Mouse (Mus musculus) erythroid progenitor cell, adult 5-6 weeks (primary cell): ENCODE measurements around the gene Galnt2. TPM values are rescaled to one million over a fixed set of nuclear protein-coding genes. Genes with fewer than 3 reads are reported as not detected.

Experiments
- ATAC-seq: replicated peaks from 2 replicates; pipeline ENCODE4 v1.8.0; 2016; ENCODE audit warnings: moderate number of reproducible peaks, mild to moderate bottlenecking, moderate TSS enrichment, inconsistent platforms; ENCODE audit not compliant: poor library complexity, low FRiP score, severe bottlenecking
- total RNA-seq, 2 experiments: library from RNA; stranded (forward) in 1 of 2; stranded (reverse) in 1 of 2; fragments of 150-400 nt in 1 of 2; fragments of 186-747, 209-891 nt in 1 of 2; gene quantifications; 2 replicates each; pipeline versions ENCODE4 v1.2.3 to v1.2.4; 2015 to 2017; ENCODE audit warnings: low replicate concordance in 2 of 2

Gene Galnt2
- total RNA-seq, 2 experiments from 2014 or later: 15.5 TPM; not detected in 1

DNA sequence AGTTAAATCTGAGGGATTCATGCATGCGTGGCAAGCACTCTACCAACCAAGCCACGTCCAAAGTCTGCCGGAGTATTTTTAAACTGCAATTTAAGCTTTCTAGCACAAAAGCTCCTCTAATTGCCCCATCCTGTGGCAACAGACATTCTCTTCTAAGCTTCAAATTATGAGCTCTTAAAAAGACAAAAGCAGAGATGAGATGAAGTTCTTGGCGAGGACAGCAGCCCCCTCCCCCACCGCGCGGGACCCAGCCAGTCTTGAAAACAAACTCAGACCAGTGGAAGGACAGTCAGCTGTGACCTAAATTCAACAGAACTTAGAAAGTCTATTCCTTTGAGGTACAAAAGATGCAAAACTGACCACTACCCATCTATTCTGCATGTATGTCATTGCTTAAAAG lies 160.0 kb downstream of the Galnt2 start:
- no peak for ATAC-seq

DNA sequence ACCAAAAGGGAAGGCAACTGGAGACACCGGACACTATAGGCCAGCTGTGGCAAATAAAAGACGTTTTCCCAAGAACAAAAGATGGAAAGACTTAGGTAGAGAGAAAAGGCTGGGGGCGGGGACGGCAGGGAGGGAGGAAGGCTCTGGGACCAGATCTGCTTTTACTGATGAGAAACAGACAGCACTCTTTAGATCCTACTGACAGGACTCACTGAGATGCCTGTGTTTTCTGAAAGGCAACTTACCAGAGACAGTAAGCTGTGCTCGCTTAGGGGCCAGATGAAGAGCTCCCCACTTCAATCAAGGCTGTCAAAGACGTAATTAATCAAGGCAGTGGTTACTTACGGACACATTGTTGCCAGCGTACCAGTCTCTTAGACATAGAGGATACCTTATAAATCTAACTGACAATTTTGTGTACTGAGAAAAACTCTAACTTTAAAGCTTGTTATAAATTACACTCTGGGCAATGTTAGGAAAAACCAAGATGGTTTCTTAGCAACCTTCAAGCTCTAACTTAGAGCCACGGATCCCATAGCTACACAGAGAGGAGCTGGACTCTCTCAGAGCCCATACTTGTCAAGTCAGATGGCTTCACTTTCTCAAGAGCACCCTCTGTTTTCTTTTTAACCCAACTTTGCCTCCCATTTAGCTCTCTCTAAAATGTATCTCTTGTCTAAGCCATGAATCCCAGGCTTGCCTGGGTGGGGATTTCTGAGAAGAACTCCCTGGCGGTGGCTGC lies 161.3 kb downstream of the Galnt2 start:
- ATAC-seq: no peak

DNA sequence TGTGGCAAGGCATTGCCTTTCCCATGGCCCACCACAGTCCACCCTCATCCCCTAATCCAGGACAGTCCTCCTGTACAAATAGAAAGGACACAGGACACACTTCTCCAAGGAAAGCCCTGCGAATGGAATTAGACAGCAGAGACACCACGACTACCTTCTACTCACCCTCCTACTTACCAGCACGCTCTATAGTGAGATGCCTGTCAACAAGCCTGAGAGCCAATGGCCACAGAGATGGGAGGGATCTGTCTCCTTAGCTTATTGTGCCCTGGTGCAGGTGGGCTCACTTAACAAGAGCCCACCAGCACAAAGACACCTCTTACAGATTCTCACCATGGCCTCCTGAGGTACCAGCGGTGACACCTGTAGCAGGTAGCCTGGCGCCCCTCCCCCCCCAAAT lies 161.8 kb downstream of the Galnt2 start:
- ATAC-seq: no peak

DNA sequence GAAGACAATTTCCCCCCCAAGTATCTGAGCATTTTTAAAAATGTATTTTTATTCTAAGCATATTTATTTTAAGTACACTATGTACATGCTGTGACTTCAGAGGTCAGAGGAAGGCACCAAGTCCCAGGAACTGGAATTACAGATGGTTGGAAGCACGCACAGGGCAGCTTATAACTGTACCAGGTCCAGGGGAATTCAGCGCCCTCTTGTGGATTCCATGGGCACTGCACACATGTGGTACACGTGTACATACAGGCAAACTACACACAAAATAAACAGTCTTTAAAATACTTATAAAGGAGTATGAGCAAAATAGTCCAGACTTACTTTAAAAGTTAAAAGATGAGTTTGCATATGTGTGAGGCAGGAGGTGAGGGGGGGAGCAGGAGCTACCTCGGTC lies 162.7 kb downstream of the Galnt2 start:
- ATAC-seq: no peak

DNA sequence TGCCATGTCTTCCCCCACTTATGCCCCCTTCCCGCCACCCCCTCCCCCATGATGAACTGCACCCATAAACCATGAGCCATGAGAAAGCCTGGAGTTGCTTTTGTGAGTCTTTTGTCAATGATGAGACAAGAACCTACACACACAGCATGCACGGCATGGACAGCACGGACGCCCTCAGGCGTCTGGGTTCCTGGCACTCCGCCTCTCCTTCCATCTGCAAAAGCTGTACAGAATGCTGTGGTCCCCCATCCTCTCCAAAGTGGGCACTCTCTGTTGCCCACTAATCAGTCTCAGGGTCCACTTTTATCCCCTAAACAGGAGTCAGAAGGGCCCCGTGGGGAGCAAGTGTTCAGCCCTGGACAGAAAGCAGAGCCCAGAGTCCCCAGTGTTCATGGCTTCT lies 163.8 kb downstream of the Galnt2 start:
- ATAC-seq: no peak

Other genes with a start within 250 kb of the Galnt2 start
- 465 and 471 TPM in 2 replicates for gene Abcb10, start 248.3 kb upstream of the Galnt2 start, total RNA-seq (2015; ENCODE audit: low replicate concordance)
- 483 and 625 TPM in 2 replicates for gene Abcb10, start 248.3 kb upstream of the Galnt2 start, total RNA-seq (2017; ENCODE audit: low replicate concordance)
- gene Taf5l, start 210.0 kb upstream of the Galnt2 start, total RNA-seq (2015; ENCODE audit: low replicate concordance): 45.0 and 46.9 TPM in 2 replicates
- gene Taf5l, start 210.0 kb upstream of the Galnt2 start, total RNA-seq (2017; ENCODE audit: low replicate concordance): 40.3 and 41.6 TPM in 2 replicates
- gene Urb2, start 209.9 kb upstream of the Galnt2 start, total RNA-seq (2015; ENCODE audit: low replicate concordance): 10.9 and 11.5 TPM in 2 replicates
- 8.5 and 10.7 TPM in 2 replicates for gene Urb2, start 209.9 kb upstream of the Galnt2 start, total RNA-seq (2017; ENCODE audit: low replicate concordance)
- gene Pgbd5, start 208.3 kb downstream of the Galnt2 start, total RNA-seq (2015; ENCODE audit: low replicate concordance): not detected in 2 replicates
- not detected in 2 replicates for gene Pgbd5, start 208.3 kb downstream of the Galnt2 start, total RNA-seq (2017; ENCODE audit: low replicate concordance)